Mouse (Mus musculus) skeletal muscle tissue, postnatal 0 days (tissue): ENCODE results near the gene Btg2. TPM values are rescaled to one million over a fixed set of nuclear protein-coding genes. Genes with fewer than 3 reads are reported as not detected.

Source experiments
- polyA plus RNA-seq: library from polyadenylated mRNA; unstranded; fragments of >200 nt; fragmentation: Nextera tagmentation; extraction: Ambion mirVana; gene quantifications from 2 replicates; pipeline ENCODE4 v1.2.1, GENCODE M21; 2015

Gene Btg2
- 36.4 and 39.4 TPM in 2 replicates for polyA plus RNA-seq

DNA sequence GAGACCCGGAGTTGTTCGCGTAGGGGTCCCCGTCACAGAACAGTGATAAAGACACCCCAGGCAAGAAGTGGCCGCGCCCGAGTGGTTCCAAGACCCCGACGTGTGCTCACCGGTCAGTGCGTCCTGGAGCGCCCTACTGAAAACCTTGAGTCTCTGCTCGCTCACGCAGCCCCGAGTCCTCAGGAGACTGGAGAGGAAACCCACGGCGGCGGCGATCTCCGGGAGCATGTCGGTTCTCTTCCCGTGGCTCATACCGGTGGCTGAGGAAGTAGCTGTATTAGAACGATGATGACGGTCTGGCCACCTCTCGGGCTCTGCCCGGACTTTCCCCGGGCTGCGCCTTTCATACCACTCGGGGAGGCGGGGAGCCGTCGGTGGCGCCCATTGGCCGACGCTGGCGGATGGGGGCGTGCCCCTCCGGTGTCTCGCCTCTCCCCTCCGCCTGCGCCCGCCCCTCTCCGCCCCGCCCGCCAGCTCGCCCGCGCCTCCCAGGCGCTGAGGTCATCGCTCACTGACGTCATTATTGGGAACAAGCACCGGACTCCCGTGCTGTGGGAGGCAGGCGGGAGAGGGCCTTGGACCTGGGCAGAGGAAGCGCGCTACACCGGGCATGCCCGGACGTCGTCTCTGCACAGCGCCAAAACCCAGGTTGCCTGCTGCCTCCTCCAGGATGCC, at the start of gene Btg2:
TSS of gene Btg2 (minus strand) at position 319 of the 675 bp plus-strand sequence.

GRCm38 (mm10) chr1:134110979-134111378, 32.1 kb upstream of the Btg2 start, which contains the start of gene Chit1:
Gene Chit1 (plus strand): TSS chr1:134111242.

GRCm38 (mm10) chr1:134037172-134037571, 41.7 kb downstream of the Btg2 start, which contains the start of gene Fmod:
Gene Fmod (plus strand): TSS chr1:134037254.

Other genes starting within 250 kb of the Btg2 start
- 0.12 and 0.13 TPM in 2 replicates for gene Optc, start 171.1 kb downstream of the Btg2 start, polyA plus RNA-seq
- 7.8 and 14.1 TPM in 2 replicates for gene Prelp, start 157.7 kb downstream of the Btg2 start, polyA plus RNA-seq
- 5.6 and 17.9 TPM in 2 replicates for gene Fmod, start 41.9 kb downstream of the Btg2 start, polyA plus RNA-seq
- gene Chit1, start 32.1 kb upstream of the Btg2 start, polyA plus RNA-seq = 0.74 and 0.86 TPM in 2 replicates
- 36.1 and 40.1 TPM in 2 replicates for gene Chil1, start 103.1 kb upstream of the Btg2 start, polyA plus RNA-seq
- gene Mybph, start 114.3 kb upstream of the Btg2 start, polyA plus RNA-seq = 252 and 318 TPM in 2 replicates
- gene Adora1, start 156.3 kb upstream of the Btg2 start, polyA plus RNA-seq = 1.1 and 1.5 TPM in 2 replicates
- gene Myog, start 210.9 kb upstream of the Btg2 start, polyA plus RNA-seq = 349 and 369 TPM in 2 replicates